Mouse (Mus musculus) embryonic facial prominence, embryonic 10.5 days (tissue): Measurements from ENCODE around the gene Kazn. TPM values are rescaled to one million over a fixed set of nuclear protein-coding genes. Genes with fewer than 3 reads are reported as not detected.

Experiments used
- DNase-seq: peaks from one replicate; pipeline ENCODE4 v3.0.0-alpha.2; 2017; ENCODE audit warnings: low spot score
- H3K27ac ChIP-seq: fragments of 300-500 bp; sonication (generic); replicated peaks from 2 replicates; pipeline ENCODE4 v1.5.1; 2016; ENCODE audit warnings: mild to moderate bottlenecking
- H3K27me3 ChIP-seq: fragments of 300-500 bp; sonication (generic); replicated peaks from 2 replicates; pipeline ENCODE4 v1.6.1; 2016; ENCODE audit warnings: low read depth, mild to moderate bottlenecking; ENCODE audit not compliant: poor library complexity, severe bottlenecking
- H3K36me3 ChIP-seq: fragments of 300-500 bp; sonication (generic); replicated peaks from 2 replicates; pipeline ENCODE4 v1.6.1; 2016; ENCODE audit warnings: mild to moderate bottlenecking, moderate library complexity
- H3K4me1 ChIP-seq: fragments of 300-500 bp; sonication (generic); 2 replicates; pipeline ENCODE4 v1.6.1; 2016
- H3K4me3 ChIP-seq: fragments of 300-500 bp; sonication (generic); 2 replicates; pipeline ENCODE4 v1.5.1; 2016; ENCODE audit warnings: mild to moderate bottlenecking, moderate library complexity
- H3K9me3 ChIP-seq: fragments of 300-500 bp; sonication (generic); 2 replicates; pipeline ENCODE4 v1.6.1; 2016; ENCODE audit warnings: mild to moderate bottlenecking
- WGBS: fragments of 180-500 bp; shearing (Covaris S2); methylation state at CpG from one replicate; pipeline ENCODE4 v1.1.7; 2016; 5-methylcytosine and 5-hydroxymethylcytosine counted together
- polyA plus RNA-seq: library from polyadenylated mRNA; unstranded; fragments of >200 nt; fragmentation: Nextera tagmentation; extraction: Ambion mirVana; gene quantifications from 2 replicates; pipeline ENCODE4 v1.2.1, GENCODE M21; 2016

The Kazn gene
- polyA plus RNA-seq, 1 experiment from 2014 or later, result 13.3 TPM

DNA sequence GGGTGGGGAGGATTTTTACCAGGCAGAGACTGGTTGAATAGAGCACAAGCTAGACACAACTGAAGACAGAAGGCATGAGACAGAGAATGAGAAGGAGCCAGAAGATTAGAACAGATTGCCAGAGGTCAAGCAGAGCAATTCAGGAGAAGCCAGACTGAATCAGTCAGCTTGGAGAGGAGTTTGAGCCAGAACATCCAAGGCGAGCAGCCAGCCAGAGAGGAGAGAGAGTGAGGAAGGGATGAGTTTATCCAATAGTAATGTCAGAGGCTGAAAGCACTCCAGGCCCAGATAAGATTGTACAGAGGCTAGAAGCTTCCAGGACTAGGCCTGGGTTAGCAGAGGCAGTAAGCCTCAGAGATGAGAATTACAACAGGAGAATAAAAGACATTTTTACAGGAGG is 118.0 kb downstream of the Kazn start:
- Histone ChIP-seq H3K4me1 (peaks cover 46% of the 10 kb centered on the region), H3K27ac (peak overlapping the region; percentile 59), H3K9me3 (no peaks in the 10 kb centered on the region), H3K36me3 (no peaks in the 10 kb centered on the region), H3K27me3 (peaks cover 10% of the 10 kb centered on the region; the same call in 1 of the 2 replicates), H3K4me3 (no peak overlapping the region)
- 53% methylated on average over 1 of the region's 1 CpGs for WGBS
- DNase-seq, result no peak

DNA sequence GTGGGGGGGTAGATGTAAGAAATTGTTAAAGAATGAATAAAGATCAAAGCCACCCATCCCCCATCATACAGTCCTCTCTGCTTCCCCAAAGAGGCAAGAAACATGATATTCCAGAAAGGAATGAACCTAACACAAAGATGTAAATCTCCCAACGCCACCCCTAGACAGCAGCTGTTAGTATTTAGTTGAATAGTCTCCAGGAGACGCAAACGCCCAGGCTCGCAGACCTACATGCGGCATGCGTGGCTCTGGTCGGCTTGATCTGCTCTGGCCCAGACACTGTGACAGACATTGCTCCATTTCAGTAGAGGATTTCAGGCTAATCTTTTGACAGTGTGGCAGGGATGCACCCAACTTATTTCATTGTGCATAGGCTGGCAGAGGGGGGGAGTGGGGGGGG is 120.7 kb downstream of the Kazn start:
- peaks cover 14% of the 10 kb centered on the region; the same call in 1 of the 2 replicates for H3K27me3 ChIP-seq
- no peak overlapping the region for H3K4me3 ChIP-seq
- 30% methylated on average over 7 of the region's 7 CpGs for WGBS
- peak overlapping the region; percentile 82 for H3K27ac ChIP-seq
- peak; percentile 68 for DNase-seq
- H3K36me3 ChIP-seq, result no peaks in the 10 kb centered on the region
- H3K9me3 ChIP-seq, result no peaks in the 10 kb centered on the region
- H3K4me1 ChIP-seq, result peaks cover 46% of the 10 kb centered on the region

DNA sequence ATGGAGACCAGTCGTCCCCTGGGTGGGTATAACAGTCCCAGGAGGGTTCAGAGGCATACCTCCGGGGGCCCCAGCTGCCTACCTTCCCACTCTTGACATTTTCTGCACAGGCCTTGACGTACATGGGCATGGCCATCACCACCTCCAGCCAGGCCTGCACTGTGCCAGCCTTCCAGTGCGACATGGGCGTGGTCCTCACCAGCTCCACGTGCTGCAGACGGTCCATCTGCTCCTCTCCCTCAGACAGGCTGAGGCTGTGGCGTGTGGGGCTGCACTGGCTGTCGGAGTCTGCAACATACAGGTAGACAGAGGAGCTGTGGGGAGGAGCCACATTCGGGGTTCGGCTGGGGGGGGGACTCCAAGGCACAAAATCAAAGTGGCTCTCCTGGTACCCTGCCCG is 121.2 kb downstream of the Kazn start:
- Histone ChIP-seq H3K27me3 (peaks cover 14% of the 10 kb centered on the region; the same call in 1 of the 2 replicates), H3K27ac (peak overlapping the region; percentile 82), H3K4me1 (peaks cover 46% of the 10 kb centered on the region), H3K36me3 (no peaks in the 10 kb centered on the region), H3K4me3 (no peak overlapping the region), H3K9me3 (no peaks in the 10 kb centered on the region)
- WGBS, result 86% methylated on average over 12 of the region's 12 CpGs
- no peak for DNase-seq

DNA sequence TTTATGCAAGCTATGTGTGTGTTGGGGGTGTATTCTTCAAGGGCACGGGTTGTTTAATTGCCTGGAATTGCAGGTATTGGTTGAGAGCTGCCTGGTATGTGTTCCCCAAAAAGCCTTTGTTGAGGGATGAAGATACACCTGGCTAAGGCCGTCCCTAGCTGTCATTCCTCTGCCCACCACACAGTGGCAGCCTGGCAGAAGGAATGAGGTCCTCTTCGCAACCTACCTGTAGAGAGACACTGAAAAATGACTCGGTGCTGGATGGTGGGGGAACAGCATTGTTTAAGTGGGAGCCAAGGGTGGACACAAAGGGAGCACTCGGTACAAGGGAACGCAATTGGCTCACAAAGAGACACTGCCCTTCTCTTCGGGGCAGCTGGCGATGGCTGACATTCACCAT is 125.9 kb downstream of the Kazn start:
- Histone ChIP-seq H3K4me1 (peaks cover 10% of the 10 kb centered on the region), H3K36me3 (0 out of 2 replicates have a peak, but pooled peaks cover 4% of the 10 kb centered on the region), H3K4me3 (no peak overlapping the region), H3K9me3 (no peaks in the 10 kb centered on the region), H3K27ac (no peak overlapping the region), H3K27me3 (peaks cover 19% of the 10 kb centered on the region)
- WGBS, result 34% methylated on average over 8 of the region's 8 CpGs
- peak; percentile 46 for DNase-seq

DNA sequence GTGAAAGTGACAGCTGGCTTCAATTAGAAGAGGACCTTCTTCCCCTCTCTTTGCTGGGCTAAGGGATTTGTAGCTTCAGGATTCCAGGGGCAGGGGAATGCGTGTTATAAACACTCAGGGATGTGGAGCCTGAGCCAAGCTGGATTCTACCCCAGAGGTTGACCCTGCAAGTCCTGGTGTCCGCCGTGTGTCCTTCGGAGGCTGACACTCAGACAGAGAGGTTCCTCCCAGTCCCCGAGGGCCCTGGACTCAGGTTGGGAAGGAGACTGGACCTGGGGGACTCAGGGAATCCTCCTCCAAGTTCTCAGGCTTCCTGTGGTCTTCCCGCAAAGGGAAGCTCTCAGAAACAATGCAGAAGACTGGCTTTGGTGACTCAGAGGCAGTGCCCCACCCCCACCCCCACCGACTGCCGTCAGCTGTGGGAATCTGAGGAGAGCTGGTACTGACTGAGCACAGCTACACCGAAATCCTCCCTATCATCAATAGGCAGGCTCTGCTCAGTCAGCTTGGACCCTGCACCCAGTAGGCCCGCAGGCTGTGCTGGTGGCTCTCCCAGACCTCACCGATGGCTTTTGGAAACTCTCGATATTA is 136.0 kb downstream of the Kazn start:
- no peaks in the 10 kb centered on the region for H3K9me3 ChIP-seq
- 57% methylated on average over 12 of the region's 12 CpGs for WGBS
- no peaks in the 10 kb centered on the region for H3K27me3 ChIP-seq
- peaks cover 9% of the 10 kb centered on the region; the same call in 1 of the 2 replicates for H3K36me3 ChIP-seq
- no peak for DNase-seq
- H3K4me1 ChIP-seq, result peaks cover 17% of the 10 kb centered on the region
- peak overlapping the region; percentile 3; the same call in 1 of the 2 replicates for H3K27ac ChIP-seq
- no peak overlapping the region for H3K4me3 ChIP-seq

DNA sequence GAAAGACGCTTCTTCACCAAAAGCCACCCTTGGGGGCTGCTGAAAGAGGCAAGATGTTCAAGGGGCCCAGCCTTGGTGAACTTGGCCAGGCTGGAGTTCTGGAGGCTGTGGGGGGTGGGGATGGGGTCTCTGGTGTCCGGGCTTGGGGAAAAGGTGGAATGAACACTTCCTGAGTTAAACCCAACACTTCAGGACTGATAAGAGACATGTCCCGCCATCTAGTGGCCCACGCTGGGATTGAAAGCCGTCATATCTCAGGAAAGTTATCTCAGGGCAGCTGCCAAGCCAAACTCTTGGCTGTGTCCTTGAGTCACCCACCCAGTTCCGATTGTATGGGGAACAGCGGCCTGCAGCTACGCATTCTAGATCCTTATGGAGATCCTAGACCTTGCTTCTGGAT is 140.9 kb downstream of the Kazn start:
- 23% methylated on average over 8 of the region's 8 CpGs for WGBS
- DNase-seq, result peak; percentile 84
- Histone ChIP-seq H3K4me3 (no peak overlapping the region; the same call in 1 of the 2 replicates), H3K27ac (0 out of 2 replicates have a peak overlapping the region, but pooled peaks have one; percentile 51), H3K9me3 (no peaks in the 10 kb centered on the region), H3K4me1 (peaks cover 26% of the 10 kb centered on the region), H3K36me3 (no peaks in the 10 kb centered on the region), H3K27me3 (no peaks in the 10 kb centered on the region)

DNA sequence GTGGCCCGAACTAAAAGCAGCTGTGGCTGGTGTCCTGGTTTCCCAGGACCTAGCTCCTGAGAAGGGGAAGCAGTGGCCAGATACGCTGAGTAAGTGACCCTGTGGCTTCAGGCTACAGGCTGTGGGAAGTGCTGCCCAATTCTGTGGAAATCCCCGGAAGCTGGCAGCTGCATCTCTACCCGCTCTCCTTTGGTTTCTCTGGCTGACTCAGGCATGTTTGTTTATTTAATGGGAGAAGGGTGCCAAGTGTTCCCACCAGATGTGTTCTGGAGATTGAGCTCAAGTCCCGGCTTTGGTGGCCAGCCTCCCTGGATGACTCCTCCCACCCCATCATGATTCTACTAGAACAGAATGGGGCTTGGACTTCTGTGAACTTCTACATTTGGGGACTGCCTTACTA is 141.3 kb downstream of the Kazn start:
- no peaks in the 10 kb centered on the region for H3K27me3 ChIP-seq
- WGBS, result 34% methylated on average over 5 of the region's 5 CpGs
- DNase-seq, result no peak
- H3K4me1 ChIP-seq, result peaks cover 21% of the 10 kb centered on the region
- H3K27ac ChIP-seq, result peak overlapping the region; percentile 51
- H3K9me3 ChIP-seq, result no peaks in the 10 kb centered on the region
- no peak overlapping the region for H3K4me3 ChIP-seq
- H3K36me3 ChIP-seq, result no peaks in the 10 kb centered on the region

DNA sequence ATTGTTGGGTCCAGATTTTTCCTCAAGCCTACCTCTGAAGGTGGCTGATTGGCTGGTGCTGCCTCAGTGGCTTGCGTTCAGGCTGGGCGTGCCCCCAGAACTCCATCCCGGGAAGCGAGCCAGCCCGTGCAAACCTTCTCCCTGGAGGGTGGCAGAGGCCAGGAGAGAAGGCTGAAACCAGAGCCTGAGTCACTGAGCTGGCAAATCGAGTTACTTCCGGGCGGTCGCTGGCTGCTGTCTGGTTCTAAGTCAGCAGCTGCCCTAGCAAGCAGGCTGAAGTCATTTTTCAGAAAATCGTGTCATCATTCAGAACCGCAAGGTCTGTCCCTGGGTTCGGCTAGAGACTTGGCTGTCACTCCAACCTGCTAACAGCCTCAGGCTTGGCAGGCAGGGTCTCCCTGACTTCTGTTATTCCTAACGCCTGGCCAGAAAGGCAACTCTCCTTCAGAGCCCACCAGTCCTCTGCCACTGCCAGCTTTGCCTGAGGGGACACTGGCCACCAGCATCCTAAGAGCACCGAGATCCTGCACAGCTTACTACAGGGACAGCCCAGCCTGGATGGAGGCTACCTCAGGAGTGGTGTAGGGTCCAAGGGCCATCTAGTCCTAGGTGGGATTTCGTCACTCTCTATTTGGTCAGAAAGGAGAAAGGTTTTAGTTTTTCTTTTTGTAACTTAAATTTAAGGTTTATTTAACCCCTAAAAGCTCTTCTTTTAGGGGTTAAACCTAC is 143.5 kb downstream of the Kazn start:
- H3K4me3 ChIP-seq, result no peak overlapping the region
- DNase-seq, result no peak
- no peaks in the 10 kb centered on the region for H3K36me3 ChIP-seq
- peak overlapping the region; percentile 20; the same call in 1 of the 2 replicates for H3K27ac ChIP-seq
- H3K9me3 ChIP-seq, result no peaks in the 10 kb centered on the region
- no peaks in the 10 kb centered on the region for H3K27me3 ChIP-seq
- whole genome bisulfite sequencing, result 59% methylated on average over 15 of the region's 15 CpGs
- peaks cover 17% of the 10 kb centered on the region for H3K4me1 ChIP-seq

DNA sequence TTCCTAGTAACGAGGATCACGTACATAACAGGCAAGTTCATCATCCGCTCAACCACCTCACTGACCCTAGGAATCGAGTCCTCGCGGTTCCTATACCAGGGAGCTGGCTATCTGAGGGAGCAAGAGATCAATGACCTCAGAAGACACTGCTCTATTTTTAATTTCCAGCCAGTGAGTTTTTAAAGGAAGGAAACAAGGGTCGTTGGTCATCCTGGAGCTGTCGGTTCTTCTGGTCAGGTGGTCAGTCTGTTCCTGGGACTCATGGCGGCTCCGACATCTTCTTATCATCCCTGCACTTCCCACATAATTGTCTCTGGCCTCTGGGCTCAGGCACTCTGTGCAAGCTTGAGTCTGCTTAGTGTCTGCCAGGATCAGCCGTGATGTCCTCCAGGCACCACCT is 144.8 kb downstream of the Kazn start:
- whole genome bisulfite sequencing, result 86% methylated on average over 11 of the region's 11 CpGs
- no peaks in the 10 kb centered on the region for H3K9me3 ChIP-seq
- no peak overlapping the region for H3K27ac ChIP-seq
- no peak for DNase-seq
- peaks cover 8% of the 10 kb centered on the region; the same call in 1 of the 2 replicates for H3K27me3 ChIP-seq
- no peak overlapping the region for H3K4me3 ChIP-seq
- H3K4me1 ChIP-seq, result peaks cover 17% of the 10 kb centered on the region
- H3K36me3 ChIP-seq, result no peaks in the 10 kb centered on the region

DNA sequence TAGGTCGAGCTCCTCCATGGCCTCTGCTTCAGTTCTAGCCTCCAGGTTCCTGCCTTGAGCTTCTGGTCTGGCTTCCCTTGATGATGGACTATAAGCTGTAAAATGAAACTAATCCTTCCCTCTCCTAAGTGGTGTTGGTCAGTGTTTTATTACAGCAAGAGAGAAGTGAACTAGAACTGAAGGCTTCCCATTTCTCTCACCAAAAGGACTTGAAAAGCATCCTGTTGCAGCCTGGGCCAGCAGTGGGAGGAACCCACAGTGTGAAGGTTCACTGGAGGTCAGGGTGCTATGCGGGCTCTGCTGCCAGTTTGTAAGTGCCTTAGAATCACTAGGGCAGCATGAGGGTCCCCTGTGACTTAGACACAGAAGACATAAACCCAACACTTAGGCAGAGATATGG is 148.1 kb downstream of the Kazn start:
- Histone ChIP-seq H3K9me3 (no peaks in the 10 kb centered on the region), H3K27ac (no peak overlapping the region), H3K27me3 (peaks cover 24% of the 10 kb centered on the region), H3K4me1 (peaks cover 17% of the 10 kb centered on the region), H3K4me3 (no peak overlapping the region), H3K36me3 (no peaks in the 10 kb centered on the region)
- no peak for DNase-seq
- WGBS, result 65% methylated on average over 2 of the region's 2 CpGs

DNA sequence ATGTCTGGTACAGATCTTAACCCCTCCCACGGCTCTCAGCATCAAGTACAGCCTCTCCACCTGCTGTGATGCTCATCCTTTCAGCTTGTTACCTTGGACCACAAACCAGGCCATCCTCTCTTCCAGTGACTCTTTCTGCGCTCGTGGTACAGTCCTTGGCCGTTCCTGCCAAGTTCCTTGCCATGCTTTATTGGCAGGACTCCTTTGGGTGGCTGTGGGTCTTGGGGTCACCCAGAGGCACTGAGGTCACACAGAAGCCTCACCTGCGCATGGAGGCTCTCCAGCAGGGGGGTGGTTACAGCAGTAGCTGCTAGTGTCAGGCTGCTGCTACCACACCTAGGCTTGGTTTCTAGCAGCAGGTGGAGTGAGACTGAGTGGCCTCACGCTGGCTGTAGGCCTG is 149.2 kb downstream of the Kazn start:
- Histone ChIP-seq H3K27ac (no peak overlapping the region), H3K36me3 (no peaks in the 10 kb centered on the region), H3K9me3 (no peaks in the 10 kb centered on the region), H3K4me1 (peaks cover 15% of the 10 kb centered on the region), H3K27me3 (peaks cover 35% of the 10 kb centered on the region), H3K4me3 (no peak overlapping the region)
- 73% methylated on average over 6 of the region's 6 CpGs for WGBS
- no peak for DNase-seq

DNA sequence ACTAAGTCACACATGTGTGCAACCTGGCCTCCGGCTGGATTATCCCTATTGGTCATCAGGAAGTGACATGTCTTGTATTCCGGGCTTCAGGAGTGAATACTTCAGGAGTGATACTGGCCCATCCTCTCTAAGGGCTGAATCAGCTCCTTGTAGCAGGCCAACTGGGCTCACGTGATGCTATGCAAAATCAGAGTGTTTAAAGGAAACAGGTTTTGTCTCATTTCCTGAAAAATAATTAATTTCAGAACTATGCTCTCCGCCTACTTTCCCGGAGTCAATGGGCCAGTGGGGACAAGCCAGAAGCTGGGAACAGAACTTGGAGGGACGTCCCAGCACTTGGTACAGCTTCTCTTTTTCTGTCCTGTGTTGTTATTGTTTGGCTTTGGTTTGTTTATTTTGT is 150.4 kb downstream of the Kazn start:
- H3K4me3 ChIP-seq, result no peak overlapping the region
- H3K27me3 ChIP-seq, result peaks cover 45% of the 10 kb centered on the region
- WGBS, result 73% methylated on average over 6 of the region's 6 CpGs
- no peaks in the 10 kb centered on the region for H3K36me3 ChIP-seq
- DNase-seq, result no peak
- no peak overlapping the region for H3K27ac ChIP-seq
- H3K9me3 ChIP-seq, result no peaks in the 10 kb centered on the region
- H3K4me1 ChIP-seq, result peaks cover 26% of the 10 kb centered on the region

DNA sequence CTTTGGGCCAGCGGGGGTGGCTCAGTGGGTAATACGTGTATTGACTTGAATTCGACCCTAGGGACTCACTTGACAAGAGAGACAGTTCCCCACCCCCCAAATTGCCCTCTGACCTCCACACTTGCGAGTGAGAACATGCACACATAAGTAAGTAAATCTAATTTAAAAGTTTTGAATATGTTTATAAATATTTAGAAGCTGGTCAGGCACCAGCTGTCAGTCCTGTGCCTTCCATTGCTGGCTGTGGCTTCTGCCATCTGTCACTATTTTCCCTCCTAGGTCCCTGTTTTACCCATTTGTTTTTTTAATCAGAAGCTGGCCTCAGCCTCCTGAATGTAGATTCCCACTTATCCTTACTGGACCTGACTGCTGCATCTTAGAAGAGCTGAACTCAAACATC is 150.8 kb downstream of the Kazn start:
- H3K9me3 ChIP-seq, result no peaks in the 10 kb centered on the region
- H3K27me3 ChIP-seq, result peaks cover 47% of the 10 kb centered on the region
- no peak overlapping the region for H3K27ac ChIP-seq
- no peaks in the 10 kb centered on the region for H3K36me3 ChIP-seq
- H3K4me1 ChIP-seq, result peaks cover 30% of the 10 kb centered on the region
- no peak for DNase-seq
- no peak overlapping the region for H3K4me3 ChIP-seq
- 35% methylated on average over 4 of the region's 4 CpGs for WGBS
